Mouse (Mus musculus): ENCODE data around the gene Rgs10. TPM values are rescaled to one million over a fixed set of nuclear protein-coding genes. Genes with fewer than 3 reads are reported as not detected.
"Not testable (repeated sequence)": the region's sequence is repeated elsewhere in the genome, so short reads cannot be mapped to it uniquely, and the experiment has no call there.

The Rgs10 gene
- polyA plus RNA-seq, 1 experiment from 2014 or later: 20.3 TPM

- Histone ChIP-seq H3K27me3 (ENCODE audit: control insufficient read depth, insufficient read depth, low read length) (no peaks in the 10 kb centered on the region), H3K4me2 (no peak overlapping the region), H3K27ac (ENCODE audit: low read depth, low read length) (no peak overlapping the region), H3K4me1 (ENCODE audit: control insufficient read depth, insufficient read depth, low read length) (peaks cover 5% of the 10 kb centered on the region; the same call in 1 of the 2 replicates), H3K4me3 (ENCODE audit: low read depth, low read length) (no peak overlapping the region), H3K9me3 (replicated peaks; ENCODE audit: control insufficient read depth, low read length) (no peaks in the 10 kb centered on the region), H3K9ac (ENCODE audit: low read depth, low read length) (no peak overlapping the region), H3K36me3 (ENCODE audit: control insufficient read depth, insufficient read depth, low read length) (no peaks in the 10 kb centered on the region)
- 74% methylated on average over 4 of the region's 4 CpGs for WGBS (ENCODE audit: insufficient replicate concordance)
- no peak for ATAC-seq (replicated peaks; ENCODE audit: insufficient number of reproducible peaks, low FRiP score, low TSS enrichment)
Observed at GRCm38 (mm10) chr7:128349751-128350150, 68.8 kb downstream of the Rgs10 start.

GRCm38 (mm10) chr7:128348608-128349007, 70.0 kb downstream of the Rgs10 start:
- Histone ChIP-seq H3K4me3 (ENCODE audit: low read depth, low read length) (no peak overlapping the region), H3K4me2 (no peak overlapping the region), H3K27ac (ENCODE audit: low read depth, low read length) (no peak overlapping the region), H3K4me1 (ENCODE audit: control insufficient read depth, insufficient read depth, low read length) (peaks cover 5% of the 10 kb centered on the region; the same call in 1 of the 2 replicates), H3K9me3 (replicated peaks; ENCODE audit: control insufficient read depth, low read length) (no peaks in the 10 kb centered on the region), H3K9ac (ENCODE audit: low read depth, low read length) (no peak overlapping the region), H3K27me3 (ENCODE audit: control insufficient read depth, insufficient read depth, low read length) (no peaks in the 10 kb centered on the region), H3K36me3 (ENCODE audit: control insufficient read depth, insufficient read depth, low read length) (no peaks in the 10 kb centered on the region)
- ATAC-seq (replicated peaks; ENCODE audit: insufficient number of reproducible peaks, low FRiP score, low TSS enrichment): no peak
- WGBS (ENCODE audit: insufficient replicate concordance): 38% methylated on average over 1 of the region's 1 CpGs

- Histone ChIP-seq H3K36me3 (ENCODE audit: control insufficient read depth, insufficient read depth, low read length) (no peaks in the 10 kb centered on the region), H3K27me3 (ENCODE audit: control insufficient read depth, insufficient read depth, low read length) (no peaks in the 10 kb centered on the region), H3K27ac (ENCODE audit: low read depth, low read length) (no peak overlapping the region), H3K4me2 (no peak overlapping the region), H3K4me3 (ENCODE audit: low read depth, low read length) (no peak overlapping the region), H3K9me3 (replicated peaks; ENCODE audit: control insufficient read depth, low read length) (no peaks in the 10 kb centered on the region), H3K4me1 (ENCODE audit: control insufficient read depth, insufficient read depth, low read length) (peaks cover 5% of the 10 kb centered on the region; the same call in 1 of the 2 replicates), H3K9ac (ENCODE audit: low read depth, low read length) (no peak overlapping the region)
- WGBS (ENCODE audit: insufficient replicate concordance): 58% methylated on average over 8 of the region's 8 CpGs
- no peak for ATAC-seq (replicated peaks; ENCODE audit: insufficient number of reproducible peaks, low FRiP score, low TSS enrichment)
Observed at GRCm38 (mm10) chr7:128346991-128347390, 71.6 kb downstream of the Rgs10 start.

- WGBS (ENCODE audit: insufficient replicate concordance): 53% methylated on average over 2 of the region's 2 CpGs
Observed at GRCm38 (mm10) chr7:128346522-128346921, 72.0 kb downstream of the Rgs10 start.

GRCm38 (mm10) chr7:128345691-128346090, 72.9 kb downstream of the Rgs10 start:
- Histone ChIP-seq H3K4me3 (ENCODE audit: low read depth, low read length) (no peak overlapping the region), H3K9me3 (replicated peaks; ENCODE audit: control insufficient read depth, low read length) (no peaks in the 10 kb centered on the region), H3K27ac (ENCODE audit: low read depth, low read length) (no peak overlapping the region), H3K36me3 (ENCODE audit: control insufficient read depth, insufficient read depth, low read length) (no peaks in the 10 kb centered on the region), H3K9ac (ENCODE audit: low read depth, low read length) (no peak overlapping the region), H3K27me3 (ENCODE audit: control insufficient read depth, insufficient read depth, low read length) (no peaks in the 10 kb centered on the region), H3K4me2 (no peak overlapping the region), H3K4me1 (ENCODE audit: control insufficient read depth, insufficient read depth, low read length) (peaks cover 5% of the 10 kb centered on the region; the same call in 1 of the 2 replicates)
- ATAC-seq (replicated peaks; ENCODE audit: insufficient number of reproducible peaks, low FRiP score, low TSS enrichment): no peak
- 79% methylated on average over 6 of the region's 6 CpGs for WGBS (ENCODE audit: insufficient replicate concordance)

More at GRCm38 (mm10) chr7:128346522-128346921, 72.0 kb downstream of the Rgs10 start:
- no peak overlapping the region for H3K9ac ChIP-seq (ENCODE audit: low read depth, low read length)
- H3K4me2 ChIP-seq: no peak overlapping the region
- ATAC-seq (replicated peaks; ENCODE audit: insufficient number of reproducible peaks, low FRiP score, low TSS enrichment): no peak
- no peaks in the 10 kb centered on the region for H3K27me3 ChIP-seq (ENCODE audit: control insufficient read depth, insufficient read depth, low read length)
- H3K9me3 ChIP-seq (replicated peaks; ENCODE audit: control insufficient read depth, low read length): no peaks in the 10 kb centered on the region
- H3K36me3 ChIP-seq (ENCODE audit: control insufficient read depth, insufficient read depth, low read length): no peaks in the 10 kb centered on the region
- no peak overlapping the region for H3K27ac ChIP-seq (ENCODE audit: low read depth, low read length)
- H3K4me3 ChIP-seq (ENCODE audit: low read depth, low read length): no peak overlapping the region
- H3K4me1 ChIP-seq (ENCODE audit: control insufficient read depth, insufficient read depth, low read length): peaks cover 5% of the 10 kb centered on the region; the same call in 1 of the 2 replicates

- H3K4me1 ChIP-seq (ENCODE audit: control insufficient read depth, insufficient read depth, low read length): peaks cover 5% of the 10 kb centered on the region; the same call in 1 of the 2 replicates
- H3K27me3 ChIP-seq (ENCODE audit: control insufficient read depth, insufficient read depth, low read length): no peaks in the 10 kb centered on the region
- H3K27ac ChIP-seq (ENCODE audit: low read depth, low read length): no peak overlapping the region
- no peaks in the 10 kb centered on the region for H3K9me3 ChIP-seq (replicated peaks; ENCODE audit: control insufficient read depth, low read length)
- 58% methylated on average over 6 of the region's 6 CpGs for WGBS (ENCODE audit: insufficient replicate concordance)
- H3K4me3 ChIP-seq (ENCODE audit: low read depth, low read length): no peak overlapping the region
- no peak; the same call in 1 of the 2 replicates for ATAC-seq (replicated peaks; ENCODE audit: insufficient number of reproducible peaks, low FRiP score, low TSS enrichment)
- H3K36me3 ChIP-seq (ENCODE audit: control insufficient read depth, insufficient read depth, low read length): no peaks in the 10 kb centered on the region
- H3K4me2 ChIP-seq: no peak overlapping the region
- no peak overlapping the region for H3K9ac ChIP-seq (ENCODE audit: low read depth, low read length)
Observed at GRCm38 (mm10) chr7:128344928-128345653, 73.5 kb downstream of the Rgs10 start.

GRCm38 (mm10) chr7:128344488-128344887, 74.1 kb downstream of the Rgs10 start:
- Histone ChIP-seq H3K4me1 (ENCODE audit: control insufficient read depth, insufficient read depth, low read length) (peaks cover 5% of the 10 kb centered on the region; the same call in 1 of the 2 replicates), H3K4me3 (ENCODE audit: low read depth, low read length) (no peak overlapping the region), H3K9ac (ENCODE audit: low read depth, low read length) (no peak overlapping the region), H3K27ac (ENCODE audit: low read depth, low read length) (no peak overlapping the region), H3K4me2 (no peak overlapping the region), H3K27me3 (ENCODE audit: control insufficient read depth, insufficient read depth, low read length) (no peaks in the 10 kb centered on the region), H3K36me3 (ENCODE audit: control insufficient read depth, insufficient read depth, low read length) (no peaks in the 10 kb centered on the region), H3K9me3 (replicated peaks; ENCODE audit: control insufficient read depth, low read length) (no peaks in the 10 kb centered on the region)
- WGBS (ENCODE audit: insufficient replicate concordance): 80% methylated on average over 7 of the region's 7 CpGs
- no peak for ATAC-seq (replicated peaks; ENCODE audit: insufficient number of reproducible peaks, low FRiP score, low TSS enrichment)

- H3K4me2 ChIP-seq; H3K27me3 ChIP-seq (ENCODE audit: control insufficient read depth, insufficient read depth, low read length); H3K4me1 ChIP-seq (ENCODE audit: control insufficient read depth, insufficient read depth, low read length); H3K9ac ChIP-seq (ENCODE audit: low read depth, low read length); H3K36me3 ChIP-seq (ENCODE audit: control insufficient read depth, insufficient read depth, low read length); H3K27ac ChIP-seq (ENCODE audit: low read depth, low read length); H3K9me3 ChIP-seq (replicated peaks; ENCODE audit: control insufficient read depth, low read length); H3K4me3 ChIP-seq (ENCODE audit: low read depth, low read length); ATAC-seq (replicated peaks; ENCODE audit: insufficient number of reproducible peaks, low FRiP score, low TSS enrichment): not testable (repeated sequence)
- 91% methylated on average over 7 of the region's 10 CpGs for WGBS (ENCODE audit: insufficient replicate concordance)
Observed at GRCm38 (mm10) chr7:128342691-128343090, 75.9 kb downstream of the Rgs10 start.

GRCm38 (mm10) chr7:128340321-128340720, 78.2 kb downstream of the Rgs10 start:
- not testable (repeated sequence) for H3K4me1 ChIP-seq (ENCODE audit: control insufficient read depth, insufficient read depth, low read length); H3K27ac ChIP-seq (ENCODE audit: low read depth, low read length); H3K9ac ChIP-seq (ENCODE audit: low read depth, low read length); H3K9me3 ChIP-seq (replicated peaks; ENCODE audit: control insufficient read depth, low read length); ATAC-seq (replicated peaks; ENCODE audit: insufficient number of reproducible peaks, low FRiP score, low TSS enrichment); H3K27me3 ChIP-seq (ENCODE audit: control insufficient read depth, insufficient read depth, low read length); H3K4me2 ChIP-seq; H3K4me3 ChIP-seq (ENCODE audit: low read depth, low read length); H3K36me3 ChIP-seq (ENCODE audit: control insufficient read depth, insufficient read depth, low read length)
- 61% methylated on average over 8 of the region's 9 CpGs for WGBS (ENCODE audit: insufficient replicate concordance)

All from heart, embryonic 11.5 days (tissue).